Mouse (Mus musculus) heart, embryonic 14.5 days (tissue): Measurements from ENCODE around the gene Prkag3. TPM values are rescaled to one million over a fixed set of nuclear protein-coding genes. Genes with fewer than 3 reads are reported as not detected.

Experiments used
- ATAC-seq: fragments of 200-750 bp; cut with Nextera tagmentation; 2 replicates; pipeline ENCODE4 v1.8.0; 2017; ENCODE audit warnings: low read depth, moderate TSS enrichment; ENCODE audit not compliant: insufficient number of reproducible peaks, insufficient read depth, low FRiP score
- H3K27ac ChIP-seq, 2 experiments: fragments of 200-500 bp in 1 of 2; fragments of 300-500 bp in 1 of 2; sonication (generic) in 1 of 2; replicated peaks in 1 of 2; 2 replicates each; pipeline ENCODE4 v1.5.1; 2012 to 2014; ENCODE audit warnings: low read depth in 2 of 2, low read length in 2 of 2, control low read depth in 1 of 2, mild to moderate bottlenecking in 1 of 2, mixed read lengths in 1 of 2; ENCODE audit not compliant: control insufficient read depth in 1 of 2, insufficient read depth in 1 of 2
- H3K27me3 ChIP-seq: fragments of 300-500 bp; sonication (generic); 2 replicates; pipeline ENCODE4 v1.6.1; 2014; ENCODE audit warnings: mild to moderate bottlenecking, low read length, control low read depth; ENCODE audit not compliant: control insufficient read depth, insufficient read depth
- H3K36me3 ChIP-seq: fragments of 300-500 bp; sonication (generic); 2 replicates; pipeline ENCODE4 v1.6.1; 2014; ENCODE audit warnings: mild to moderate bottlenecking, control low read depth, low read length, mixed read lengths; ENCODE audit not compliant: control insufficient read depth, insufficient read depth
- H3K4me1 ChIP-seq, 2 experiments: fragments of 200-500 bp in 1 of 2; fragments of 300-500 bp in 1 of 2; sonication (generic) in 1 of 2; 2 replicates each; pipeline ENCODE4 v1.6.1; 2012 to 2014; ENCODE audit warnings: low read length in 2 of 2, control low read depth in 1 of 2, mixed read lengths in 1 of 2; ENCODE audit not compliant: control insufficient read depth in 2 of 2, insufficient read depth in 2 of 2
- H3K4me2 ChIP-seq: fragments of 300-500 bp; sonication (generic); 2 replicates; pipeline ENCODE4 v1.6.1; 2014; ENCODE audit warnings: mild to moderate bottlenecking, low read length
- H3K4me3 ChIP-seq, 2 experiments: fragments of 200-500 bp in 1 of 2; fragments of 300-500 bp in 1 of 2; sonication (generic) in 1 of 2; 2 replicates each; pipeline ENCODE4 v1.5.1; 2012 to 2014; ENCODE audit warnings: low read length in 2 of 2, mild to moderate bottlenecking in 2 of 2, control low read depth in 1 of 2, low read depth in 1 of 2, moderate library complexity in 1 of 2; ENCODE audit not compliant: control insufficient read depth in 1 of 2, insufficient read depth in 1 of 2
- H3K9ac ChIP-seq: fragments of 300-500 bp; sonication (generic); 2 replicates; pipeline ENCODE4 v1.6.1; 2014; ENCODE audit warnings: mild to moderate bottlenecking, low read length
- H3K9me3 ChIP-seq: fragments of 300-500 bp; sonication (generic); 2 replicates; pipeline ENCODE4 v1.6.1; 2016; ENCODE audit warnings: low read length, control low read depth; ENCODE audit not compliant: control insufficient read depth
- WGBS: fragments of 180-500 bp; shearing (Covaris S2); extraction: QIAGEN DNeasy Blood & Tissue Kit; methylation state at CpG from one replicate; pipeline ENCODE4 v1.1.7; 2014; 5-methylcytosine and 5-hydroxymethylcytosine counted together
- polyA plus RNA-seq: library from polyadenylated mRNA; unstranded; fragments of >200 nt; fragmentation: Nextera tagmentation; extraction: Ambion mirVana; gene quantifications from 2 replicates; pipeline ENCODE4 v1.2.1, GENCODE M21; 2014

Gene Prkag3
- polyA plus RNA-seq, 1 experiment from 2014 or later, result 6.1 TPM

DNA sequence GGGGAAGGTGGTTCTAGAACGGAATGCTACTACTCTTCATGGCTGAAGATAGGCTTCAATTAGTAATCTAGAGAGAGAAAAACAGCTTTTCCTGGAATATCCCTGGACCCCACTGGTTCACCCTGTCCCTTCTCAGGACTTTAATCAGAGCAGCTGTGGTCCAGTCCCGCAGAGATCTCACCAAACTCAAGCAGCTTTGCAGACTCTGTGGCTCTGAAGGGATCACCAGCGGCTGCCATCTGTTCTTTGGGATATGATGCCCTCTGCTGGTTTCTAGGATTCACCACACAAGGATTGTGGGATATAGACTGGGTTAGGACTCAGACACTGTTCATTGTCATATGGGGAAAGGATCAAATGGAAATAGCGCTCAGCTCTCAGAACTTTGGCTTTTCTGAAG is 10.8 kb upstream of the Prkag3 start:
- Histone ChIP-seq H3K4me2 (no peak overlapping the region), H3K27me3 (peaks cover 17% of the 10 kb centered on the region; the same call in 1 of the 2 replicates), H3K27ac (no peak overlapping the region), H3K36me3 (no peaks in the 10 kb centered on the region), H3K4me3 (no peak overlapping the region), H3K9ac (no peak overlapping the region), H3K4me1 (no peaks in the 10 kb centered on the region), H3K9me3 (no peaks in the 10 kb centered on the region)
- no peak for ATAC-seq
- WGBS, result 17% methylated on average over 4 of the region's 4 CpGs

GRCm38 (mm10) chr1:74754175-74754785 is 5.3 kb upstream of the Prkag3 start:
- H3K4me3 ChIP-seq, result no peak overlapping the region
- no peaks in the 10 kb centered on the region for H3K27me3 ChIP-seq
- H3K36me3 ChIP-seq, result no peaks in the 10 kb centered on the region
- no peak overlapping the region for H3K27ac ChIP-seq
- H3K4me2 ChIP-seq, result no peak overlapping the region
- peaks cover 5 to 13% of the 10 kb centered on the region in 2 experiments for H3K4me1 ChIP-seq
- no peaks in the 10 kb centered on the region for H3K9me3 ChIP-seq
- 78% methylated on average over 5 of the region's 5 CpGs for WGBS
- H3K9ac ChIP-seq, result no peak overlapping the region
- ATAC-seq, result 0 out of 2 replicates have a peak, but pooled peaks have one; percentile 35

- WGBS, result 80% methylated on average over 8 of the region's 8 CpGs
- H3K27ac ChIP-seq, result no peak overlapping the region
- no peaks in the 10 kb centered on the region for H3K27me3 ChIP-seq
- H3K4me2 ChIP-seq, result no peak overlapping the region
- H3K9me3 ChIP-seq, result no peaks in the 10 kb centered on the region
- no peaks in the 10 kb centered on the region for H3K36me3 ChIP-seq
- no peak overlapping the region for H3K4me3 ChIP-seq
- no peak for ATAC-seq
- peaks cover 7 to 21% of the 10 kb centered on the region in 2 experiments for H3K4me1 ChIP-seq
- H3K9ac ChIP-seq, result no peak overlapping the region
Measured at GRCm38 (mm10) chr1:74753266-74753974, 4.4 kb upstream of the Prkag3 start.

DNA sequence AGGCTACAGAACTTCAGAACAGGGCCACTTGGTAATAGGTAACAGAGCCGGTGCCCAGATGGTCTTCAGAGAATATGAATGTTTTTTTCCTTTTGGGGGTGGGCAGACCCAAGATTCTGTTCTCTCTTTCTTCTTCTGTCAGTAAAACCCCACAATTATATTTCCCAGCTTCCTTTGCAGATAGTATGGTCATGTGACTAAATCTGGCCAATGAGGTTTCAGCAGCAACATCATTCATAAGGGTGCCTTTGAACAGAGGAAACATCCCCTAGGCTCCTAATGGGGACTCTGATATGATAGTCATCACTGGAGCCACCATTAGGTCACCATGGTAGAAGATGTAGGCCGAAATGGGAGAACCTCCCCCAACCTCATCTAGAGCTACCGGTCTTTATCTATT is 3.8 kb upstream of the Prkag3 start:
- no peak overlapping the region for H3K4me2 ChIP-seq
- ATAC-seq, result no peak
- 94% methylated on average over 3 of the region's 3 CpGs for WGBS
- H3K9ac ChIP-seq, result no peak overlapping the region
- H3K36me3 ChIP-seq, result no peaks in the 10 kb centered on the region
- H3K4me1 ChIP-seq, result peaks cover 7 to 22% of the 10 kb centered on the region in 2 experiments
- H3K27ac ChIP-seq, result no peak overlapping the region
- no peaks in the 10 kb centered on the region for H3K9me3 ChIP-seq
- H3K4me3 ChIP-seq, result no peak overlapping the region
- no peaks in the 10 kb centered on the region for H3K27me3 ChIP-seq

- ATAC-seq, result no peak
- Histone ChIP-seq H3K4me2 (no peak overlapping the region), H3K9me3 (no peaks in the 10 kb centered on the region), H3K27ac (no peak overlapping the region), H3K9ac (no peak overlapping the region), H3K36me3 (no peaks in the 10 kb centered on the region), H3K4me3 (no peak overlapping the region), H3K4me1 (peaks cover 12 to 27% of the 10 kb centered on the region in 2 experiments), H3K27me3 (no peaks in the 10 kb centered on the region)
- WGBS, result 90% methylated on average over 8 of the region's 8 CpGs
Measured at GRCm38 (mm10) chr1:74752150-74752549, 3.1 kb upstream of the Prkag3 start.

DNA sequence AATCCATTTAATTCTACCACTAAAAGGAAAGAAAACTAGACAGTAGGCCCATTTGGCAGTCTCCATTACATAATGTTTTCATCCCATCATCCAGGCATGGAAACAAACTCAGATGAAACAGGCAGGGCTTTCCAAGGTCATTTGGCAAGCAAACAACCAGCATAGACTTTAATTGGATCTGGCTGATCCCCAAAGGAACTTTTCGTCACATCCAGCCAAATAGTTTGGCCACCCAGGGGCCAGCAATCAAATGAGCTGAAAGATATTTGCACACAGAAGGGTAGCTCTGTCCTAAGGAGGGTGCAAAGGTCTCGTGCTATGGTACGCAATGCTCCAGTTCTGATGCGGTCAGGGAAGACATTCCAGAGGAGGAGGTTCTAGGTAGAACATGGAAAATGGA is 1.7 kb upstream of the Prkag3 start:
- Histone ChIP-seq H3K4me3 (no peak overlapping the region), H3K4me1 (peaks cover 12 to 27% of the 10 kb centered on the region in 2 experiments), H3K9ac (no peak overlapping the region), H3K4me2 (no peak overlapping the region), H3K9me3 (no peaks in the 10 kb centered on the region), H3K27me3 (no peaks in the 10 kb centered on the region), H3K27ac (no peak overlapping the region), H3K36me3 (no peaks in the 10 kb centered on the region)
- ATAC-seq, result no peak
- WGBS, result 74% methylated on average over 4 of the region's 4 CpGs

GRCm38 (mm10) chr1:74749301-74749700 is 280 bp upstream of the Prkag3 start:
- WGBS, result 25% methylated on average over 7 of the region's 7 CpGs
- Histone ChIP-seq H3K27ac (peak overlapping the region; percentile 83 to 85), H3K9ac (peak overlapping the region; percentile 79), H3K4me1 (peaks cover 12 to 27% of the 10 kb centered on the region in 2 experiments), H3K36me3 (0 out of 2 replicates have a peak, but pooled peaks cover 3% of the 10 kb centered on the region), H3K4me2 (peak overlapping the region; percentile 71), H3K4me3 (peak overlapping the region; percentile 36 to 45), H3K27me3 (no peaks in the 10 kb centered on the region), H3K9me3 (no peaks in the 10 kb centered on the region)
- ATAC-seq, result peak; percentile 74
